Mouse (Mus musculus): ENCODE data around the gene Mapk12. TPM values are rescaled to one million over a fixed set of nuclear protein-coding genes. Genes with fewer than 3 reads are reported as not detected.

Gene Mapk12
- polyA plus RNA-seq, 1 experiment from 2014 or later = 20.7 TPM

- ATAC-seq (replicated peaks; ENCODE audit: insufficient number of reproducible peaks, low FRiP score, low TSS enrichment) = no peak
- H3K36me3 ChIP-seq (ENCODE audit: control insufficient read depth, insufficient read depth, low read length) = peaks cover 69% of the 10 kb centered on the region
Measured at GRCm38 (mm10) chr15:89158516-89158915, 18.0 kb upstream of the Mapk12 start.

GRCm38 (mm10) chr15:89157954-89158353 is 17.5 kb upstream of the Mapk12 start:
- Histone ChIP-seq H3K4me2 (no peak overlapping the region), H3K4me3 (ENCODE audit: low read depth, low read length) (no peak overlapping the region), H3K4me1 (ENCODE audit: control insufficient read depth, insufficient read depth, low read length) (no peaks in the 10 kb centered on the region), H3K9ac (ENCODE audit: low read depth, low read length) (no peak overlapping the region), H3K9me3 (replicated peaks; ENCODE audit: control insufficient read depth, low read length) (no peaks in the 10 kb centered on the region), H3K36me3 (ENCODE audit: control insufficient read depth, insufficient read depth, low read length) (peaks cover 64% of the 10 kb centered on the region), H3K27me3 (ENCODE audit: control insufficient read depth, insufficient read depth, low read length) (no peaks in the 10 kb centered on the region), H3K27ac (ENCODE audit: low read depth, low read length) (no peak overlapping the region)
- ATAC-seq (replicated peaks; ENCODE audit: insufficient number of reproducible peaks, low FRiP score, low TSS enrichment) = no peak
- WGBS (ENCODE audit: insufficient replicate concordance) = 65% methylated on average over 7 of the region's 7 CpGs

More at GRCm38 (mm10) chr15:89158516-89158915, 18.0 kb upstream of the Mapk12 start:
- H3K27me3 ChIP-seq (ENCODE audit: control insufficient read depth, insufficient read depth, low read length) = no peaks in the 10 kb centered on the region
- H3K4me2 ChIP-seq = no peak overlapping the region
- no peak overlapping the region for H3K4me3 ChIP-seq (ENCODE audit: low read depth, low read length)
- no peak overlapping the region for H3K27ac ChIP-seq (ENCODE audit: low read depth, low read length)
- H3K9ac ChIP-seq (ENCODE audit: low read depth, low read length) = no peak overlapping the region
- no peaks in the 10 kb centered on the region for H3K9me3 ChIP-seq (replicated peaks; ENCODE audit: control insufficient read depth, low read length)
- WGBS (ENCODE audit: insufficient replicate concordance) = 93% methylated on average over 16 of the region's 16 CpGs
- H3K4me1 ChIP-seq (ENCODE audit: control insufficient read depth, insufficient read depth, low read length) = no peaks in the 10 kb centered on the region

GRCm38 (mm10) chr15:89152312-89152711 is 11.8 kb upstream of the Mapk12 start:
- Histone ChIP-seq H3K4me3 (ENCODE audit: low read depth, low read length) (no peak overlapping the region), H3K4me2 (no peak overlapping the region), H3K9ac (ENCODE audit: low read depth, low read length) (no peak overlapping the region), H3K4me1 (ENCODE audit: control insufficient read depth, insufficient read depth, low read length) (peaks cover 6% of the 10 kb centered on the region), H3K9me3 (replicated peaks; ENCODE audit: control insufficient read depth, low read length) (no peaks in the 10 kb centered on the region), H3K36me3 (ENCODE audit: control insufficient read depth, insufficient read depth, low read length) (peaks cover 26% of the 10 kb centered on the region), H3K27me3 (ENCODE audit: control insufficient read depth, insufficient read depth, low read length) (peaks cover 31% of the 10 kb centered on the region), H3K27ac (ENCODE audit: low read depth, low read length) (no peak overlapping the region)
- ATAC-seq (replicated peaks; ENCODE audit: insufficient number of reproducible peaks, low FRiP score, low TSS enrichment) = no peak

- H3K4me2 ChIP-seq = peak overlapping the region; percentile 99
- WGBS (ENCODE audit: insufficient replicate concordance) = 2% methylated on average over 13 of the region's 13 CpGs
- peaks cover 16% of the 10 kb centered on the region for H3K4me1 ChIP-seq (ENCODE audit: control insufficient read depth, insufficient read depth, low read length)
- H3K4me3 ChIP-seq (ENCODE audit: low read depth, low read length) = peak overlapping the region; percentile 74
- ATAC-seq (replicated peaks; ENCODE audit: insufficient number of reproducible peaks, low FRiP score, low TSS enrichment) = no peak
- no peaks in the 10 kb centered on the region for H3K9me3 ChIP-seq (replicated peaks; ENCODE audit: control insufficient read depth, low read length)
- peaks cover 10% of the 10 kb centered on the region for H3K36me3 ChIP-seq (ENCODE audit: control insufficient read depth, insufficient read depth, low read length)
- H3K9ac ChIP-seq (ENCODE audit: low read depth, low read length) = no peak overlapping the region
- no peak overlapping the region for H3K27ac ChIP-seq (ENCODE audit: low read depth, low read length)
- H3K27me3 ChIP-seq (ENCODE audit: control insufficient read depth, insufficient read depth, low read length) = peaks cover 54% of the 10 kb centered on the region
Measured at GRCm38 (mm10) chr15:89150041-89150390, 9.5 kb upstream of the Mapk12 start.

- Histone ChIP-seq H3K4me1 (ENCODE audit: control insufficient read depth, insufficient read depth, low read length) (peaks cover 16% of the 10 kb centered on the region), H3K4me2 (peak within 1 kb of the TSS; percentile 99), H3K9ac (ENCODE audit: low read depth, low read length) (peak within 1 kb of the TSS; percentile 74), H3K27ac (ENCODE audit: low read depth, low read length) (no peak within 1 kb of the TSS), H3K9me3 (replicated peaks; ENCODE audit: control insufficient read depth, low read length) (no peaks in the 10 kb centered on the region), H3K36me3 (ENCODE audit: control insufficient read depth, insufficient read depth, low read length) (peaks cover 7% of the 10 kb centered on the region), H3K4me3 (ENCODE audit: low read depth, low read length) (peak within 1 kb of the TSS; percentile 74), H3K27me3 (ENCODE audit: control insufficient read depth, insufficient read depth, low read length) (peaks cover 59% of the 10 kb centered on the region)
- peak; percentile 50 for ATAC-seq (replicated peaks; ENCODE audit: insufficient number of reproducible peaks, low FRiP score, low TSS enrichment)
- under 1% methylated on average over 58 of the region's 61 CpGs for WGBS (ENCODE audit: insufficient replicate concordance)
Measured at GRCm38 (mm10) chr15:89149271-89150040, 9.0 kb upstream of the Mapk12 start, which contains the start of gene Mapk11. Mapk11 (minus strand) TSS chr15:89149628.

GRCm38 (mm10) chr15:89148496-89149270 is 8.2 kb upstream of the Mapk12 start:
- ATAC-seq (replicated peaks; ENCODE audit: insufficient number of reproducible peaks, low FRiP score, low TSS enrichment) = no peak
- H3K27me3 ChIP-seq (ENCODE audit: control insufficient read depth, insufficient read depth, low read length) = peaks cover 62% of the 10 kb centered on the region
- peak overlapping the region; percentile 74 for H3K4me3 ChIP-seq (ENCODE audit: low read depth, low read length)
- no peaks in the 10 kb centered on the region for H3K9me3 ChIP-seq (replicated peaks; ENCODE audit: control insufficient read depth, low read length)
- H3K36me3 ChIP-seq (ENCODE audit: control insufficient read depth, insufficient read depth, low read length) = peaks cover 2% of the 10 kb centered on the region; the same call in 1 of the 2 replicates
- WGBS (ENCODE audit: insufficient replicate concordance) = 7% methylated on average over 25 of the region's 25 CpGs
- peak overlapping the region; percentile 99 for H3K4me2 ChIP-seq
- H3K9ac ChIP-seq (ENCODE audit: low read depth, low read length) = peak overlapping the region; percentile 74
- peaks cover 16% of the 10 kb centered on the region for H3K4me1 ChIP-seq (ENCODE audit: control insufficient read depth, insufficient read depth, low read length)
- H3K27ac ChIP-seq (ENCODE audit: low read depth, low read length) = no peak overlapping the region

- Histone ChIP-seq H3K9ac (ENCODE audit: low read depth, low read length) (no peak overlapping the region), H3K27me3 (ENCODE audit: control insufficient read depth, insufficient read depth, low read length) (peaks cover 63% of the 10 kb centered on the region), H3K9me3 (replicated peaks; ENCODE audit: control insufficient read depth, low read length) (no peaks in the 10 kb centered on the region), H3K4me2 (no peak overlapping the region), H3K36me3 (ENCODE audit: control insufficient read depth, insufficient read depth, low read length) (no peaks in the 10 kb centered on the region), H3K4me1 (ENCODE audit: control insufficient read depth, insufficient read depth, low read length) (peaks cover 16% of the 10 kb centered on the region), H3K4me3 (ENCODE audit: low read depth, low read length) (no peak overlapping the region), H3K27ac (ENCODE audit: low read depth, low read length) (no peak overlapping the region)
- 59% methylated on average over 4 of the region's 4 CpGs for WGBS (ENCODE audit: insufficient replicate concordance)
- ATAC-seq (replicated peaks; ENCODE audit: insufficient number of reproducible peaks, low FRiP score, low TSS enrichment) = no peak
Measured at GRCm38 (mm10) chr15:89147895-89148294, 7.4 kb upstream of the Mapk12 start.

GRCm38 (mm10) chr15:89147456-89147855 is 7.0 kb upstream of the Mapk12 start:
- ATAC-seq (replicated peaks; ENCODE audit: insufficient number of reproducible peaks, low FRiP score, low TSS enrichment) = no peak
- Histone ChIP-seq H3K9ac (ENCODE audit: low read depth, low read length) (no peak overlapping the region), H3K4me1 (ENCODE audit: control insufficient read depth, insufficient read depth, low read length) (peaks cover 16% of the 10 kb centered on the region), H3K9me3 (replicated peaks; ENCODE audit: control insufficient read depth, low read length) (no peaks in the 10 kb centered on the region), H3K27me3 (ENCODE audit: control insufficient read depth, insufficient read depth, low read length) (peaks cover 67% of the 10 kb centered on the region), H3K27ac (ENCODE audit: low read depth, low read length) (no peak overlapping the region), H3K36me3 (ENCODE audit: control insufficient read depth, insufficient read depth, low read length) (no peaks in the 10 kb centered on the region), H3K4me2 (no peak overlapping the region), H3K4me3 (ENCODE audit: low read depth, low read length) (no peak overlapping the region)
- 22% methylated on average over 10 of the region's 10 CpGs for WGBS (ENCODE audit: insufficient replicate concordance)
